Mouse (Mus musculus): ENCODE measurements around the gene Nip7. TPM values are rescaled to one million over a fixed set of nuclear protein-coding genes. Genes with fewer than 3 reads are reported as not detected.
A peak's percentile ranks its signal among the peaks of the same experiment; 100 is the strongest.

Nip7 gene
- polyA plus RNA-seq, 1 experiment from 2014 or later: 37.3 TPM

DNA sequence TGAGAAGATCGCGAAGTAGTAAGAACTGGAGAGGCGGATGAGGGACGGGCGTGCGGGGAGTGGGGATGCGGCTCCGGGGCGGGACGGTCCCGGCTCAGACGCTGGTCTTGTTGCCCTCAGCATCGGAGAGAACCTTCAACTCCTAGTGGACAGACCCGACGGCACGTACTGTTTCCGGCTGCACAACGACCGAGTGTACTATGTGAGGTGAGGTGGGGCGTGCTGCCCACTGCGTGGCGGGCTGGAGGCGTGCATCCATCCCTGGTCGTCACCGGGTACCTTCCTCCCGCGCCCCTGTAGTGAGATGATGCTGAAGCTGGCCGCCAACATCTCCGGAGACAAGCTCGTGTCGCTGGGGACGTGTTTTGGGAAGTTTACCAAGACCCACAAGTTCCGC, 294 bp downstream of the Nip7 start:
- peak overlapping the region; percentile 89 for H3K4me2 ChIP-seq (replicated peaks; ENCODE audit: low read depth, low read length)
- 1% methylated on average over 33 of the region's 33 CpGs for WGBS
- TF ChIP-seq CTCF (IDR thresholded peaks at IDR 0.05) (peak; percentile 36; the same call in 1 of the 2 replicates), EP300 (IDR thresholded peaks at IDR 0.05) (no peak)
- H3K4me1 ChIP-seq (ENCODE audit: insufficient read depth, low read depth, low read length): peaks cover 8% of the 10 kb centered on the region; the same call in 1 of the 2 replicates
- DNase-seq (ENCODE audit: low spot score) (no peak), ATAC-seq (peak; percentile 45)
- H3K9ac ChIP-seq (replicated peaks; ENCODE audit: low read depth): peak overlapping the region; percentile 75
- no peaks in the 10 kb centered on the region for H3K27me3 ChIP-seq (replicated peaks; ENCODE audit: insufficient read depth, low read length)
- H3K9me3 ChIP-seq (ENCODE audit: low read length): no peaks in the 10 kb centered on the region
- peak overlapping the region; percentile 79 for H3K4me3 ChIP-seq (ENCODE audit: low read depth, low read length)
- peaks cover 20% of the 10 kb centered on the region; the same call in 1 of the 2 replicates for H3K36me3 ChIP-seq (ENCODE audit: insufficient read depth, low read length)
- peak overlapping the region; percentile 90; the same call in 1 of the 2 replicates for H3K27ac ChIP-seq (ENCODE audit: low read length)

- ATAC-seq: no peak
- DNase-seq (ENCODE audit: low spot score): no peak
- 78% methylated on average over 1 of the region's 1 CpGs for WGBS
Observed at GRCm38 (mm10) chr8:107062613-107063012, 5.9 kb downstream of the Nip7 start.

GRCm38 (mm10) chr8:107065511-107066496, 9.1 kb downstream of the Nip7 start, which contains the start of gene Tmed6:
Tmed6 (minus strand) TSS chr8:107065644.
- no peak within 1 kb of the TSS for H3K4me2 ChIP-seq (replicated peaks; ENCODE audit: low read depth, low read length)
- no peaks in the 10 kb centered on the region for H3K4me1 ChIP-seq (ENCODE audit: insufficient read depth, low read depth, low read length)
- TF ChIP-seq EP300 (IDR thresholded peaks at IDR 0.05) (no peak), CTCF (IDR thresholded peaks at IDR 0.05) (no peak)
- H3K27me3 ChIP-seq (replicated peaks; ENCODE audit: insufficient read depth, low read length): no peaks in the 10 kb centered on the region
- no peaks in the 10 kb centered on the region for H3K9me3 ChIP-seq (ENCODE audit: low read length)
- H3K9ac ChIP-seq (replicated peaks; ENCODE audit: low read depth): no peak within 1 kb of the TSS
- 0 out of 2 replicates have a peak, but pooled peaks cover 4% of the 10 kb centered on the region for H3K36me3 ChIP-seq (ENCODE audit: insufficient read depth, low read length)
- WGBS: 41% methylated on average over 17 of the region's 17 CpGs
- ATAC-seq: peak; percentile 67
- H3K27ac ChIP-seq (ENCODE audit: low read length): no peak within 1 kb of the TSS
- H3K4me3 ChIP-seq (ENCODE audit: low read depth, low read length): no peak within 1 kb of the TSS
- peak; percentile 16 for DNase-seq (ENCODE audit: low spot score)

More at GRCm38 (mm10) chr8:107062613-107063012, 5.9 kb downstream of the Nip7 start:
- H3K36me3 ChIP-seq (ENCODE audit: insufficient read depth, low read length): peaks cover 9% of the 10 kb centered on the region; the same call in 1 of the 2 replicates
- no peak overlapping the region for H3K9ac ChIP-seq (replicated peaks; ENCODE audit: low read depth)
- no peaks in the 10 kb centered on the region for H3K9me3 ChIP-seq (ENCODE audit: low read length)
- H3K4me1 ChIP-seq (ENCODE audit: insufficient read depth, low read depth, low read length): no peaks in the 10 kb centered on the region; the same call in 1 of the 2 replicates
- no peaks in the 10 kb centered on the region for H3K27me3 ChIP-seq (replicated peaks; ENCODE audit: insufficient read depth, low read length)
- no peak for TF ChIP-seq EP300 (IDR thresholded peaks at IDR 0.05)
- no peak for TF ChIP-seq CTCF (IDR thresholded peaks at IDR 0.05)
- no peak overlapping the region for H3K4me2 ChIP-seq (replicated peaks; ENCODE audit: low read depth, low read length)
- no peak overlapping the region for H3K4me3 ChIP-seq (ENCODE audit: low read depth, low read length)
- H3K27ac ChIP-seq (ENCODE audit: low read length): no peak overlapping the region

GRCm38 (mm10) chr8:107073706-107074105, 17.0 kb downstream of the Nip7 start:
- no peak overlapping the region for H3K4me3 ChIP-seq (ENCODE audit: low read depth, low read length)
- H3K36me3 ChIP-seq (ENCODE audit: insufficient read depth, low read length): peaks cover 32% of the 10 kb centered on the region; the same call in 1 of the 2 replicates
- no peak overlapping the region for H3K27ac ChIP-seq (ENCODE audit: low read length)
- 80% methylated on average over 4 of the region's 4 CpGs for WGBS
- H3K9ac ChIP-seq (replicated peaks; ENCODE audit: low read depth): no peak overlapping the region
- ATAC-seq (no peak), DNase-seq (ENCODE audit: low spot score) (no peak)
- no peaks in the 10 kb centered on the region for H3K4me1 ChIP-seq (ENCODE audit: insufficient read depth, low read depth, low read length)
- H3K9me3 ChIP-seq (ENCODE audit: low read length): no peaks in the 10 kb centered on the region
- no peaks in the 10 kb centered on the region for H3K27me3 ChIP-seq (replicated peaks; ENCODE audit: insufficient read depth, low read length)
- TF ChIP-seq EP300 (IDR thresholded peaks at IDR 0.05) (no peak), CTCF (IDR thresholded peaks at IDR 0.05) (no peak)
- H3K4me2 ChIP-seq (replicated peaks; ENCODE audit: low read depth, low read length): no peak overlapping the region

- H3K27me3 ChIP-seq (replicated peaks; ENCODE audit: insufficient read depth, low read length): no peaks in the 10 kb centered on the region
- H3K9ac ChIP-seq (replicated peaks; ENCODE audit: low read depth): no peak overlapping the region
- no peaks in the 10 kb centered on the region for H3K4me1 ChIP-seq (ENCODE audit: insufficient read depth, low read depth, low read length)
- TF ChIP-seq EP300 (IDR thresholded peaks at IDR 0.05): no peak
- TF ChIP-seq CTCF (IDR thresholded peaks at IDR 0.05): no peak
- 96% methylated on average over 1 of the region's 1 CpGs for WGBS
- no peak for DNase-seq (ENCODE audit: low spot score)
- no peak for ATAC-seq
- no peak overlapping the region for H3K27ac ChIP-seq (ENCODE audit: low read length)
- peaks cover 32% of the 10 kb centered on the region; the same call in 1 of the 2 replicates for H3K36me3 ChIP-seq (ENCODE audit: insufficient read depth, low read length)
- no peak overlapping the region for H3K4me3 ChIP-seq (ENCODE audit: low read depth, low read length)
- H3K4me2 ChIP-seq (replicated peaks; ENCODE audit: low read depth, low read length): no peak overlapping the region
- H3K9me3 ChIP-seq (ENCODE audit: low read length): no peaks in the 10 kb centered on the region
Observed at GRCm38 (mm10) chr8:107074128-107074527, 17.5 kb downstream of the Nip7 start.

- Histone ChIP-seq H3K27me3 (replicated peaks; ENCODE audit: insufficient read depth, low read length) (no peaks in the 10 kb centered on the region), H3K4me2 (replicated peaks; ENCODE audit: low read depth, low read length) (no peak overlapping the region), H3K9me3 (ENCODE audit: low read length) (no peaks in the 10 kb centered on the region), H3K36me3 (ENCODE audit: insufficient read depth, low read length) (peaks cover 31% of the 10 kb centered on the region; the same call in 1 of the 2 replicates), H3K4me3 (ENCODE audit: low read depth, low read length) (no peak overlapping the region), H3K27ac (ENCODE audit: low read length) (no peak overlapping the region), H3K4me1 (ENCODE audit: insufficient read depth, low read depth, low read length) (no peaks in the 10 kb centered on the region), H3K9ac (replicated peaks; ENCODE audit: low read depth) (no peak overlapping the region)
- ATAC-seq (no peak), DNase-seq (ENCODE audit: low spot score) (no peak)
- TF ChIP-seq EP300 (IDR thresholded peaks at IDR 0.05): no peak
- TF ChIP-seq CTCF (IDR thresholded peaks at IDR 0.05): no peak
- WGBS: 90% methylated on average over 7 of the region's 7 CpGs
Observed at GRCm38 (mm10) chr8:107076239-107076888, 19.7 kb downstream of the Nip7 start.
